Mouse (Mus musculus) midbrain, postnatal 0 days (tissue): ENCODE results near the gene Treml4. TPM values are rescaled to one million over a fixed set of nuclear protein-coding genes. Genes with fewer than 3 reads are reported as not detected.

Experiments
- ATAC-seq: fragments of 200-750 bp; cut with Nextera tagmentation; 2 replicates; pipeline ENCODE4 v1.8.0; 2017; ENCODE audit warnings: moderate number of reproducible peaks, mild to moderate bottlenecking, moderate TSS enrichment, moderate library complexity; ENCODE audit not compliant: low FRiP score
- DNase-seq: peaks from one replicate; pipeline ENCODE4 v3.0.0-alpha.2; 2015; ENCODE audit warnings: low spot score
- H3K27ac ChIP-seq: fragments of 300-500 bp; sonication (generic); 2 replicates; pipeline ENCODE4 v1.5.1; 2014; ENCODE audit warnings: low read depth, mild to moderate bottlenecking, low read length, mixed read lengths
- H3K27me3 ChIP-seq: fragments of 300-500 bp; sonication (generic); 2 replicates; pipeline ENCODE4 v1.6.1; 2014; ENCODE audit warnings: low read length, control low read depth, mixed read lengths; ENCODE audit not compliant: insufficient read depth
- H3K36me3 ChIP-seq: fragments of 300-500 bp; sonication (generic); 2 replicates; pipeline ENCODE4 v1.6.1; 2014; ENCODE audit warnings: low read length, control low read depth, mixed read lengths; ENCODE audit not compliant: insufficient read depth
- H3K4me1 ChIP-seq: fragments of 300-500 bp; sonication (generic); 2 replicates; pipeline ENCODE4 v1.6.1; 2014; ENCODE audit warnings: mild to moderate bottlenecking, control low read depth, antibody characterized with exemption, low read length, mixed read lengths; ENCODE audit not compliant: insufficient read depth
- H3K4me2 ChIP-seq: fragments of 300-500 bp; sonication (generic); 2 replicates; pipeline ENCODE4 v1.6.1; 2014; ENCODE audit warnings: low read depth, mild to moderate bottlenecking, low read length, mixed read lengths; ENCODE audit not compliant: poor library complexity, severe bottlenecking
- H3K4me3 ChIP-seq: fragments of 300-500 bp; sonication (generic); 2 replicates; pipeline ENCODE4 v1.5.1; 2014; ENCODE audit warnings: low read depth, mild to moderate bottlenecking, low read length, moderate library complexity
- H3K9ac ChIP-seq: fragments of 300-500 bp; sonication (generic); replicated peaks from 2 replicates; pipeline ENCODE4 v1.6.1; 2014; ENCODE audit warnings: mild to moderate bottlenecking, low read length, moderate library complexity, mixed read lengths; ENCODE audit not compliant: poor library complexity, severe bottlenecking
- H3K9me3 ChIP-seq: fragments of 300-500 bp; sonication (generic); 2 replicates; pipeline ENCODE4 v1.6.1; 2016; ENCODE audit warnings: low read length, control low read depth
- CTCF ChIP-seq: IDR thresholded peaks from 2 replicates; pipeline ENCODE4 v1.5.1; 2016; ENCODE audit warnings: antibody characterized with exemption, mild to moderate bottlenecking
- WGBS: fragments of 180-500 bp; shearing (Covaris S2); extraction: QIAGEN DNeasy Blood & Tissue Kit; methylation state at CpG from one replicate; pipeline ENCODE4 v1.1.7; 2014; 5-methylcytosine and 5-hydroxymethylcytosine counted together
- polyA plus RNA-seq: library from polyadenylated mRNA; unstranded; fragments of >200 nt; fragmentation: Nextera tagmentation; extraction: Ambion mirVana; gene quantifications from 2 replicates; pipeline ENCODE4 v1.2.1, GENCODE M21; 2015
- total RNA-seq: library from RNA; depleted of rRNA; stranded (reverse); fragments of >200 nt; gene quantifications from 2 replicates; pipeline ENCODE4 v1.2.3, GENCODE M21; 2014; rRNA removed

The Treml4 gene
- total RNA-seq (0.27 TPM in 1 of 2 replicates, not detected in the other), polyA plus RNA-seq (0.16 and 0.22 TPM in 2 replicates)

- no peaks in the 10 kb centered on the region for H3K27me3 ChIP-seq
- WGBS = 88% methylated on average over 3 of the region's 3 CpGs
- no peak for ATAC-seq
- H3K27ac ChIP-seq = no peak within 1 kb of the TSS
- H3K4me3 ChIP-seq = no peak within 1 kb of the TSS
- H3K4me1 ChIP-seq = no peaks in the 10 kb centered on the region
- no peak for TF ChIP-seq CTCF
- H3K4me2 ChIP-seq = no peak within 1 kb of the TSS
- no peak within 1 kb of the TSS for H3K9ac ChIP-seq
- no peak for DNase-seq
- peaks cover 7% of the 10 kb centered on the region; the same call in 1 of the 2 replicates for H3K9me3 ChIP-seq
- no peaks in the 10 kb centered on the region for H3K36me3 ChIP-seq
Measured at GRCm38 (mm10) chr17:48263741-48264362, at the start of gene Treml4. TSS of gene Treml4 (plus strand) at chr17:48264295.

- H3K27me3 ChIP-seq = no peaks in the 10 kb centered on the region
- H3K4me1 ChIP-seq = no peaks in the 10 kb centered on the region
- DNase-seq = no peak
- TF ChIP-seq CTCF = no peak
- no peaks in the 10 kb centered on the region for H3K36me3 ChIP-seq
- no peak for ATAC-seq
- no peak overlapping the region for H3K27ac ChIP-seq
- WGBS = 92% methylated on average over 1 of the region's 1 CpGs
- H3K9ac ChIP-seq = no peak overlapping the region
- H3K4me3 ChIP-seq = no peak overlapping the region
- no peaks in the 10 kb centered on the region for H3K9me3 ChIP-seq
- H3K4me2 ChIP-seq = no peak overlapping the region
Measured at GRCm38 (mm10) chr17:48215429-48215828, 48.7 kb upstream of the Treml4 start.

- DNase-seq (no peak), ATAC-seq (no peak)
- no peak overlapping the region for H3K27ac ChIP-seq
- no peak overlapping the region for H3K4me3 ChIP-seq
- H3K9me3 ChIP-seq = no peaks in the 10 kb centered on the region
- 87% methylated on average over 7 of the region's 7 CpGs for WGBS
- H3K4me1 ChIP-seq = no peaks in the 10 kb centered on the region
- no peak overlapping the region for H3K4me2 ChIP-seq
- no peaks in the 10 kb centered on the region for H3K27me3 ChIP-seq
- TF ChIP-seq CTCF = no peak
- H3K9ac ChIP-seq = no peak overlapping the region
- no peaks in the 10 kb centered on the region for H3K36me3 ChIP-seq
Measured at GRCm38 (mm10) chr17:48230680-48231079, 33.4 kb upstream of the Treml4 start.

- ATAC-seq (no peak), DNase-seq (no peak)
- Histone ChIP-seq H3K27me3 (no peaks in the 10 kb centered on the region), H3K9me3 (no peaks in the 10 kb centered on the region), H3K27ac (no peak within 1 kb of the TSS), H3K4me2 (no peak within 1 kb of the TSS), H3K4me3 (no peak within 1 kb of the TSS), H3K4me1 (no peaks in the 10 kb centered on the region), H3K36me3 (no peaks in the 10 kb centered on the region), H3K9ac (no peak within 1 kb of the TSS)
- 77% methylated on average over 6 of the region's 6 CpGs for WGBS
- no peak for TF ChIP-seq CTCF
Measured at GRCm38 (mm10) chr17:48232518-48232917, 31.6 kb upstream of the Treml4 start, which contains the start of gene Trem1. TSS of gene Trem1 (plus strand) at chr17:48232768.

GRCm38 (mm10) chr17:48233789-48234188 lies 30.3 kb upstream of the Treml4 start:
- peaks cover 6% of the 10 kb centered on the region for H3K9me3 ChIP-seq
- no peak overlapping the region for H3K4me2 ChIP-seq
- ATAC-seq (no peak), DNase-seq (no peak)
- H3K9ac ChIP-seq = no peak overlapping the region
- no peaks in the 10 kb centered on the region for H3K36me3 ChIP-seq
- H3K27ac ChIP-seq = no peak overlapping the region
- H3K4me1 ChIP-seq = no peaks in the 10 kb centered on the region
- TF ChIP-seq CTCF = no peak
- WGBS = 80% methylated on average over 4 of the region's 4 CpGs
- no peaks in the 10 kb centered on the region for H3K27me3 ChIP-seq
- no peak overlapping the region for H3K4me3 ChIP-seq

- WGBS = 73% methylated on average over 5 of the region's 5 CpGs
- Histone ChIP-seq H3K27me3 (no peaks in the 10 kb centered on the region), H3K4me2 (no peak overlapping the region), H3K4me3 (no peak overlapping the region), H3K9ac (no peak overlapping the region), H3K9me3 (peaks cover 6% of the 10 kb centered on the region), H3K36me3 (no peaks in the 10 kb centered on the region), H3K4me1 (no peaks in the 10 kb centered on the region), H3K27ac (no peak overlapping the region)
- no peak for DNase-seq
- no peak for ATAC-seq
- no peak for TF ChIP-seq CTCF
Measured at GRCm38 (mm10) chr17:48234550-48234949, 29.5 kb upstream of the Treml4 start.
